Mouse (Mus musculus): ENCODE data around the gene Krt87. TPM values are rescaled to one million over a fixed set of nuclear protein-coding genes. Genes with fewer than 3 reads are reported as not detected.

The Krt87 gene
- total RNA-seq, 1 experiment, result not detected

- Histone ChIP-seq H3K9ac (ENCODE audit: insufficient read depth, low read depth, low read length, poor library complexity, severe bottlenecking) (no peak overlapping the region), H3K4me1 (ENCODE audit: control insufficient read depth in 2 of 2, insufficient read depth in 2 of 2, low read length in 2 of 2, poor library complexity in 1 of 2) (no peaks in the 10 kb centered on the region), H3K36me3 (ENCODE audit: control insufficient read depth, insufficient read depth, low read length, poor library complexity, severe bottlenecking) (no peaks in the 10 kb centered on the region), H3K9me3 (ENCODE audit: control insufficient read depth, insufficient read depth, low read depth, low read length) (no peaks in the 10 kb centered on the region), H3K27ac (ENCODE audit: insufficient read depth, low read depth, low read length, poor library complexity, severe bottlenecking) (no peak overlapping the region), H3K4me3 (ENCODE audit: insufficient read depth in 1 of 2, low read depth in 1 of 2, low read length in 2 of 2, poor library complexity in 1 of 2, severe bottlenecking in 1 of 2) (no peak overlapping the region)
- no peak for DNase-seq (ENCODE audit: low read depth, low spot score)
- in situ Hi-C loops (cut with MboI; ENCODE audit: low sequenced_read_pairs in 2 of 2, unreplicated experiment in 2 of 2), result no loop called here
- TF ChIP-seq HCFC1 (IDR thresholded peaks at IDR 0.05; ENCODE audit: borderline replicate concordance, insufficient read depth, low read length) (no peak), MAFK (IDR thresholded peaks at IDR 0.05; ENCODE audit: insufficient read depth, low read depth, low read length) (no peak), ZNF384 (IDR thresholded peaks at IDR 0.05; ENCODE audit: low read depth, low read length) (no peak), ZC3H11A (IDR thresholded peaks at IDR 0.05; ENCODE audit: borderline replicate concordance, low read depth, low read length) (no peak), CHD2 (IDR thresholded peaks at IDR 0.05; ENCODE audit: low read depth, low read length) (no peak)
These were observed 8.0 kb upstream of the Krt87 start for GRCm38 (mm10) chr15:101446572-101446971.

- H3K27ac ChIP-seq (ENCODE audit: insufficient read depth, low read depth, low read length, poor library complexity, severe bottlenecking), result no peak overlapping the region
- H3K4me3 ChIP-seq (ENCODE audit: insufficient read depth in 1 of 2, low read depth in 1 of 2, low read length in 2 of 2, poor library complexity in 1 of 2, severe bottlenecking in 1 of 2), result no peak overlapping the region
- H3K9ac ChIP-seq (ENCODE audit: insufficient read depth, low read depth, low read length, poor library complexity, severe bottlenecking), result no peak overlapping the region
- no peak for DNase-seq (ENCODE audit: low read depth, low spot score)
- TF ChIP-seq MAFK (IDR thresholded peaks at IDR 0.05; ENCODE audit: insufficient read depth, low read depth, low read length) (no peak), ZC3H11A (IDR thresholded peaks at IDR 0.05; ENCODE audit: borderline replicate concordance, low read depth, low read length) (no peak), CHD2 (IDR thresholded peaks at IDR 0.05; ENCODE audit: low read depth, low read length) (no peak), ZNF384 (IDR thresholded peaks at IDR 0.05; ENCODE audit: low read depth, low read length) (no peak), HCFC1 (IDR thresholded peaks at IDR 0.05; ENCODE audit: borderline replicate concordance, insufficient read depth, low read length) (no peak)
- in situ Hi-C loops (cut with MboI; ENCODE audit: low sequenced_read_pairs in 2 of 2, unreplicated experiment in 2 of 2), result no loop called here
- no peaks in the 10 kb centered on the region for H3K9me3 ChIP-seq (ENCODE audit: control insufficient read depth, insufficient read depth, low read depth, low read length)
- H3K4me1 ChIP-seq (ENCODE audit: control insufficient read depth in 2 of 2, insufficient read depth in 2 of 2, low read length in 2 of 2, poor library complexity in 1 of 2), result peaks cover 0 to 2% of the 10 kb centered on the region in 2 experiments; a peak in 1 of 4 replicates
- H3K36me3 ChIP-seq (ENCODE audit: control insufficient read depth, insufficient read depth, low read length, poor library complexity, severe bottlenecking), result no peaks in the 10 kb centered on the region
These were observed 2.2 kb upstream of the Krt87 start for GRCm38 (mm10) chr15:101440837-101441236.

GRCm38 (mm10) chr15:101436611-101437010 lies 2.0 kb downstream of the Krt87 start:
- no peak overlapping the region for H3K9ac ChIP-seq (ENCODE audit: insufficient read depth, low read depth, low read length, poor library complexity, severe bottlenecking)
- no peak overlapping the region for H3K4me3 ChIP-seq (ENCODE audit: insufficient read depth in 1 of 2, low read depth in 1 of 2, low read length in 2 of 2, poor library complexity in 1 of 2, severe bottlenecking in 1 of 2)
- no peak for DNase-seq (ENCODE audit: low read depth, low spot score)
- TF ChIP-seq HCFC1 (IDR thresholded peaks at IDR 0.05; ENCODE audit: borderline replicate concordance, insufficient read depth, low read length), result no peak
- no peak for TF ChIP-seq ZNF384 (IDR thresholded peaks at IDR 0.05; ENCODE audit: low read depth, low read length)
- TF ChIP-seq CHD2 (IDR thresholded peaks at IDR 0.05; ENCODE audit: low read depth, low read length), result no peak
- TF ChIP-seq MAFK (IDR thresholded peaks at IDR 0.05; ENCODE audit: insufficient read depth, low read depth, low read length), result no peak
- TF ChIP-seq ZC3H11A (IDR thresholded peaks at IDR 0.05; ENCODE audit: borderline replicate concordance, low read depth, low read length), result no peak
- no peak overlapping the region for H3K27ac ChIP-seq (ENCODE audit: insufficient read depth, low read depth, low read length, poor library complexity, severe bottlenecking)
- in situ Hi-C loops (cut with MboI; ENCODE audit: low sequenced_read_pairs in 2 of 2, unreplicated experiment in 2 of 2), result no loop called here
- H3K4me1 ChIP-seq (ENCODE audit: control insufficient read depth in 2 of 2, insufficient read depth in 2 of 2, low read length in 2 of 2, poor library complexity in 1 of 2), result peaks cover 0 to 2% of the 10 kb centered on the region in 2 experiments; a peak in 1 of 4 replicates
- H3K9me3 ChIP-seq (ENCODE audit: control insufficient read depth, insufficient read depth, low read depth, low read length), result no peaks in the 10 kb centered on the region
- H3K36me3 ChIP-seq (ENCODE audit: control insufficient read depth, insufficient read depth, low read length, poor library complexity, severe bottlenecking), result no peaks in the 10 kb centered on the region

GRCm38 (mm10) chr15:101424914-101425313 lies 13.7 kb downstream of the Krt87 start:
- TF ChIP-seq CHD2 (IDR thresholded peaks at IDR 0.05; ENCODE audit: low read depth, low read length), result no peak
- no peak for DNase-seq (ENCODE audit: low read depth, low spot score)
- Histone ChIP-seq H3K4me3 (ENCODE audit: insufficient read depth in 1 of 2, low read depth in 1 of 2, low read length in 2 of 2, poor library complexity in 1 of 2, severe bottlenecking in 1 of 2) (no peak overlapping the region), H3K36me3 (ENCODE audit: control insufficient read depth, insufficient read depth, low read length, poor library complexity, severe bottlenecking) (no peaks in the 10 kb centered on the region), H3K27ac (ENCODE audit: insufficient read depth, low read depth, low read length, poor library complexity, severe bottlenecking) (no peak overlapping the region), H3K9ac (ENCODE audit: insufficient read depth, low read depth, low read length, poor library complexity, severe bottlenecking) (no peak overlapping the region), H3K4me1 (ENCODE audit: control insufficient read depth in 2 of 2, insufficient read depth in 2 of 2, low read length in 2 of 2, poor library complexity in 1 of 2) (peaks cover 0 to 3% of the 10 kb centered on the region in 2 experiments; a peak in 1 of 4 replicates), H3K9me3 (ENCODE audit: control insufficient read depth, insufficient read depth, low read depth, low read length) (no peaks in the 10 kb centered on the region)
- in situ Hi-C loops (cut with MboI; ENCODE audit: low sequenced_read_pairs in 2 of 2, unreplicated experiment in 2 of 2), result no loop called here

GRCm38 (mm10) chr15:101420903-101421302 lies 17.7 kb downstream of the Krt87 start:
- TF ChIP-seq MAFK (IDR thresholded peaks at IDR 0.05; ENCODE audit: insufficient read depth, low read depth, low read length), result no peak
- no peak overlapping the region for H3K27ac ChIP-seq (ENCODE audit: insufficient read depth, low read depth, low read length, poor library complexity, severe bottlenecking)
- in situ Hi-C loops (cut with MboI; ENCODE audit: low sequenced_read_pairs in 2 of 2, unreplicated experiment in 2 of 2), result no loop called here
- H3K9me3 ChIP-seq (ENCODE audit: control insufficient read depth, insufficient read depth, low read depth, low read length), result no peaks in the 10 kb centered on the region
- no peaks in the 10 kb centered on the region for H3K36me3 ChIP-seq (ENCODE audit: control insufficient read depth, insufficient read depth, low read length, poor library complexity, severe bottlenecking)
- no peak for DNase-seq (ENCODE audit: low read depth, low spot score)
- no peak overlapping the region for H3K9ac ChIP-seq (ENCODE audit: insufficient read depth, low read depth, low read length, poor library complexity, severe bottlenecking)
- H3K4me3 ChIP-seq (ENCODE audit: insufficient read depth in 1 of 2, low read depth in 1 of 2, low read length in 2 of 2, poor library complexity in 1 of 2, severe bottlenecking in 1 of 2), result no peak overlapping the region
- H3K4me1 ChIP-seq (ENCODE audit: control insufficient read depth in 2 of 2, insufficient read depth in 2 of 2, low read length in 2 of 2, poor library complexity in 1 of 2), result peaks cover 0 to 3% of the 10 kb centered on the region in 2 experiments; a peak in 1 of 4 replicates

All from ES-E14 (cell line).